37 mouse cellular contexts compared by ENCODE assay signal in the genomic region with DNA sequence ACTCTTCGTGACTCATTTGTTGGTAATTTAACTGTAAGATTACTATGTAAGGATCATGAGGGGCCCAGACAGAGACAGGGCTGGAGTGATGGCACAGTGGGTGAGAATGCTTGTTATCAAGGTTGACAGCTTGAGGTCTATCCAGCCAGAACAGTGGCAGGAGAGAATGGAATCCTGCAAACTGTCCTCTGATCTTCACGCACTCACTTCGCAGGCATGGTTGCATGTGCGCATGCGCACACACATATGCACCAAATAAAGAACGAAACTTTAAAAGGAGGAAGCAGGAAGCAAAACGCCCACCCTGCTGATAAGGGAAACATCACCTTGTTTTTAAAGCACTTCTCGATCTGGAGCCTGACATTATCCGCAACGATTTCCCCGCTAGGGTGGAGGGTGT. TPM values are rescaled to one million over a fixed set of nuclear protein-coding genes. Genes with fewer than 3 reads are reported as not detected.
"Had no signal": no experiment of that assay in that cellular context is flagged by ENCODE, and none has a peak within 500 bp of the region (broad histone marks: within the 10 kb centered on the region; RNA-seq: fewer than 3 reads in every experiment).

No protein-coding gene starts in this region.

- H3K9ac ChIP-seq: heart, embryonic 13.5 days; heart, embryonic 15.5 days; hindbrain, embryonic 12.5 days; hindbrain, embryonic 14.5 days; intestine, embryonic 15.5 days; limb, embryonic 12.5 days; liver, embryonic 13.5 days; liver, embryonic 15.5 days had no signal

- DNase-seq: gastrocnemius, adult 2 months; gastrocnemius, postnatal 10 days; gastrocnemius, postnatal 25 days; heart, adult 2 months; heart, postnatal 14 days; heart, postnatal 4 days; kidney, adult 18-20 months; kidney, adult 8-10 months; kidney, postnatal 10 days; kidney, postnatal 25 days; liver; liver, embryonic 13.5 days had no signal

- H3K27ac ChIP-seq: gastrocnemius, adult 2 months; heart, adult 2 months; heart, embryonic 13.5 days; heart, embryonic 15.5 days; hindbrain, embryonic 10.5 days; hindbrain, embryonic 12.5 days; hindbrain, embryonic 14.5 days; intestine, embryonic 15.5 days; left cerebral cortex, adult 2 months; limb, embryonic 10.5 days; limb, embryonic 12.5 days; liver, embryonic 13.5 days; liver, embryonic 15.5 days had no signal

- H3K4me1 ChIP-seq: heart, embryonic 13.5 days; heart, embryonic 15.5 days; hindbrain, embryonic 10.5 days; hindbrain, embryonic 12.5 days; intestine, embryonic 15.5 days; limb, embryonic 10.5 days; limb, embryonic 12.5 days; liver, embryonic 13.5 days; liver, embryonic 15.5 days had no signal

- H3K27me3 ChIP-seq: heart, embryonic 13.5 days; heart, embryonic 15.5 days; hindbrain, embryonic 12.5 days; intestine, embryonic 15.5 days; limb, embryonic 12.5 days; liver, embryonic 13.5 days; liver, embryonic 15.5 days had no signal

- H3K9me3 ChIP-seq: heart, embryonic 13.5 days; heart, embryonic 15.5 days; hindbrain, embryonic 10.5 days; hindbrain, embryonic 12.5 days; intestine, embryonic 15.5 days; limb, embryonic 10.5 days; limb, embryonic 12.5 days; liver, embryonic 15.5 days had no signal

- H3K36me3 ChIP-seq: heart, embryonic 13.5 days; heart, embryonic 15.5 days; hindbrain, embryonic 10.5 days; hindbrain, embryonic 12.5 days; intestine, embryonic 15.5 days; limb, embryonic 10.5 days; limb, embryonic 12.5 days; liver, embryonic 13.5 days; liver, embryonic 15.5 days had no signal

- H3K4me3 ChIP-seq: gastrocnemius, adult 2 months; heart, adult 2 months; heart, embryonic 13.5 days; heart, embryonic 15.5 days; hindbrain, embryonic 10.5 days; hindbrain, embryonic 12.5 days; intestine, embryonic 15.5 days; left cerebral cortex, adult 2 months; limb, embryonic 10.5 days; limb, embryonic 12.5 days; liver, embryonic 13.5 days; liver, embryonic 15.5 days had no signal

RNA-seq across cellular contexts. Expression of gene A2ml1, which starts 14.8 kb away (rescaled TPM):
- total RNA-seq: gastrocnemius, adult 2 months; gastrocnemius, postnatal 10 days; gastrocnemius, postnatal 25 days; gastrocnemius, postnatal 4 days; heart, adult 2 months; heart, postnatal 14 days had no signal
- polyA plus RNA-seq: heart, embryonic 11.5 days; hindbrain, embryonic 10.5 days; hindbrain, embryonic 12.5 days; inflammation-experienced regulatory T-cells, adult 6 months; limb, embryonic 12.5 days; limb, embryonic 14.5 days had no signal

RNA-seq across cellular contexts. Expression of gene Pzp, which starts 40.1 kb away (rescaled TPM):
- total RNA-seq: gastrocnemius, adult 2 months; gastrocnemius, postnatal 25 days; granulocyte monocyte progenitor cell, adult 5-6 weeks; layer of hippocampus, adult 18-20 months; layer of hippocampus, postnatal 10 days; layer of hippocampus, postnatal 25 days; left cerebral cortex, adult 2 months; left cerebral cortex, postnatal 36 days had no signal
- polyA plus RNA-seq: hindbrain, embryonic 10.5 days; hindbrain, embryonic 12.5 days; inflammation-experienced regulatory T-cells, adult 6 months; limb, embryonic 12.5 days had no signal

RNA-seq across cellular contexts. Expression of gene Klrb1a, which starts 56.7 kb away (rescaled TPM):
- total RNA-seq: gastrocnemius, adult 2 months; gastrocnemius, postnatal 10 days; gastrocnemius, postnatal 25 days; gastrocnemius, postnatal 4 days; granulocyte monocyte progenitor cell, adult 5-6 weeks; heart, adult 2 months; heart, postnatal 14 days; heart, postnatal 4 days; layer of hippocampus, adult 18-20 months; layer of hippocampus, postnatal 10 days; layer of hippocampus, postnatal 25 days; left cerebral cortex, adult 2 months; left cerebral cortex, postnatal 14 days; left cerebral cortex, postnatal 36 days had no signal
- polyA plus RNA-seq: heart, embryonic 11.5 days; heart, embryonic 13.5 days; heart, embryonic 15.5 days; heart, postnatal 0 days; hindbrain, embryonic 10.5 days; hindbrain, embryonic 12.5 days; hindbrain, embryonic 14.5 days; hindbrain, embryonic 16.5 days; intestine, embryonic 15.5 days; intestine, postnatal 0 days; kidney, embryonic 14.5 days; kidney, embryonic 16.5 days; limb, embryonic 10.5 days; limb, embryonic 12.5 days; limb, embryonic 14.5 days had no signal
